Mouse (Mus musculus) spleen, adult 18-20 months (tissue): ENCODE results near the gene Ddx47.
A peak's percentile ranks its signal among the peaks of the same experiment; 100 is the strongest.

ENCODE experiments used
- DNase-seq, 2 experiments: peaks; one replicate each; pipeline ENCODE4 v3.0.0; 2022; ENCODE audit warnings: mixed read lengths in 2 of 2

Ddx47 gene

GRCm38 (mm10) chr6:135017211-135017610, 5.8 kb downstream of the Ddx47 start:
- no peak for DNase-seq

GRCm38 (mm10) chr6:135019564-135019963, 8.2 kb downstream of the Ddx47 start:
- DNase-seq: no peak

GRCm38 (mm10) chr6:135021633-135022032, 10.2 kb downstream of the Ddx47 start:
- no peak for DNase-seq

- no peak for DNase-seq
These were observed 12.0 kb downstream of the Ddx47 start for GRCm38 (mm10) chr6:135023379-135023778.

GRCm38 (mm10) chr6:135024781-135025420, 13.5 kb downstream of the Ddx47 start:
- no peak for DNase-seq

GRCm38 (mm10) chr6:135026232-135026631, 14.8 kb downstream of the Ddx47 start:
- DNase-seq: no peak

GRCm38 (mm10) chr6:135026755-135027154, 15.3 kb downstream of the Ddx47 start:
- DNase-seq: no peak

- DNase-seq: no peak
These were observed 17.8 kb downstream of the Ddx47 start for GRCm38 (mm10) chr6:135029246-135029645.

GRCm38 (mm10) chr6:135038674-135039073, 27.3 kb downstream of the Ddx47 start:
- DNase-seq: no peak

GRCm38 (mm10) chr6:135040275-135040871, 29.0 kb downstream of the Ddx47 start:
- no peak for DNase-seq

- DNase-seq: no peak
These were observed 30.5 kb downstream of the Ddx47 start for GRCm38 (mm10) chr6:135041930-135042329.

GRCm38 (mm10) chr6:135047276-135047675, 35.9 kb downstream of the Ddx47 start:
- no peak for DNase-seq

GRCm38 (mm10) chr6:135048509-135048908, 37.1 kb downstream of the Ddx47 start:
- DNase-seq: no peak

GRCm38 (mm10) chr6:135048956-135049355, 37.5 kb downstream of the Ddx47 start:
- DNase-seq: no peak

- no peak for DNase-seq
These were observed 42.4 kb downstream of the Ddx47 start for GRCm38 (mm10) chr6:135053789-135054188.

GRCm38 (mm10) chr6:135055882-135056281, 44.5 kb downstream of the Ddx47 start:
- no peak for DNase-seq

GRCm38 (mm10) chr6:135060728-135061127, 49.3 kb downstream of the Ddx47 start:
- DNase-seq: no peak

- DNase-seq: no peak
These were observed 53.2 kb downstream of the Ddx47 start for GRCm38 (mm10) chr6:135064621-135065020.

- peak; percentile 8 to 14 for DNase-seq
These were observed 54.0 kb downstream of the Ddx47 start, which contains the start of gene Gprc5a for GRCm38 (mm10) chr6:135065236-135065957. Gene Gprc5a, plus strand, starts transcription at chr6:135065651.

- no peak for DNase-seq
These were observed 55.5 kb downstream of the Ddx47 start for GRCm38 (mm10) chr6:135066795-135067445.

GRCm38 (mm10) chr6:135068221-135068620, 56.8 kb downstream of the Ddx47 start:
- no peak for DNase-seq

GRCm38 (mm10) chr6:135069856-135070255, 58.4 kb downstream of the Ddx47 start:
- no peak for DNase-seq

- no peak for DNase-seq
These were observed 58.9 kb downstream of the Ddx47 start for GRCm38 (mm10) chr6:135070347-135070746.
